Mouse (Mus musculus) stomach, postnatal 0 days (tissue): Measurements from ENCODE around the gene Olfr1494.

Experiments
- CTCF ChIP-seq: IDR thresholded peaks from 2 replicates; pipeline ENCODE4 v1.5.1; 2016; ENCODE audit warnings: antibody characterized with exemption, low read depth, mild to moderate bottlenecking, moderate library complexity
- EP300 ChIP-seq: optimal IDR thresholded peaks from 2 replicates; pipeline ENCODE3; 2016; ENCODE audit warnings: antibody characterized with exemption

- no peak for TF ChIP-seq CTCF
- no peak for TF ChIP-seq EP300
Observed at GRCm38 (mm10) chr19:13749366-13749765, 9.8 kb downstream of the Olfr1494 start.
